In the genomic region with DNA sequence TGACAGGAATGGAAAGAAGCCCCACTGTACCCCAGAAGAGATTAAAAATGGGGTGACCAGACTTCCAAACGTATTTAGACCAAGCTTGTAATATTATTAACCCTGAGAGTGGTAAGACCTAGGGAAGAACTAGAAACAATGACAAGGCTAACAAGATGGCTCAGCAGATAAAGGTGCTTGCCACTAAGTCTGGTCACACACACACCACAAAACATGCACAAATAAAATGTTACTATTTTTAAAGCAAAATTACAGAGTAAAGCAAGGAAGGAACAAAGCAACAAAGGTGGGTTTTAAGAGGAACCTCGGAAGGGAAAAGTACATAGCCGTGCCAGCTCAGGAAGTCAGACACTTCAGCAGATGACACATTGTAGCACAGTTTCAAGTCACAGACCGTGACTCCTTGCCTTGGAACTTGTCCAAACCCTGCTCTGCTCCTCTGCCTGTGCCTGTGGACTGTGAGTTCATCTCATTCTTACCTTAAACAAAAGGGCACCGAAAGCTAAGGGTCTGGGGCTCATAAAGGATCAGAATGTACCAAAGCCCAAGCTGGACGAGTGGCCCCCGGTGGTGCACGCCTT, we compare ENCODE assay signal across 7 mouse cellular contexts. TPM values are rescaled to one million over a fixed set of nuclear protein-coding genes. Genes with fewer than 3 reads are reported as not detected.
DNase-seq lines count a peak whose midpoint lies in the region; ATAC-seq lines count a peak whose summit lies in the region.

No protein-coding gene starts in this region.

- ATAC-seq in hindbrain, embryonic 14.5 days (ENCODE audit: low FRiP score) = no peak
- ATAC-seq in megakaryocyte-erythroid progenitor cell, adult 5-6 weeks (replicated peaks; ENCODE audit: low FRiP score, low TSS enrichment, poor library complexity, severe bottlenecking) = peak; percentile 26; the same call in 1 of the 2 replicates
- no peak for ATAC-seq in intestine, embryonic 15.5 days

- H3K36me3 ChIP-seq in hindbrain, embryonic 14.5 days (replicated peaks; ENCODE audit: control insufficient read depth, insufficient read depth) = peaks cover 12% of the 10 kb centered on the region
- H3K36me3 ChIP-seq in intestine, embryonic 15.5 days = no peaks in the 10 kb centered on the region

- peak; percentile 24 for DNase-seq in ovary, adult 18-20 months (ENCODE audit: low spot score)
- DNase-seq in ovary, postnatal 36 days (ENCODE audit: low spot score) = no peak
- DNase-seq in adrenal gland, postnatal 10 days = peak; percentile 81
- DNase-seq in hindbrain, embryonic 14.5 days (ENCODE audit: low spot score) = no peak
- DNase-seq in urinary bladder, postnatal 36 days (ENCODE audit: low spot score in 2 of 2) = no peak

- H3K9ac ChIP-seq in hindbrain, embryonic 14.5 days = no peak overlapping the region
- H3K9ac ChIP-seq in intestine, embryonic 15.5 days = no peak overlapping the region

- H3K27me3 ChIP-seq in hindbrain, embryonic 14.5 days (ENCODE audit: control insufficient read depth, insufficient read depth, low read length) = no peaks in the 10 kb centered on the region
- no peaks in the 10 kb centered on the region for H3K27me3 ChIP-seq in intestine, embryonic 15.5 days (replicated peaks)

- H3K9me3 ChIP-seq in hindbrain, embryonic 14.5 days (ENCODE audit: control insufficient read depth, low read length) = no peaks in the 10 kb centered on the region
- no peaks in the 10 kb centered on the region for H3K9me3 ChIP-seq in intestine, embryonic 15.5 days

- no peak overlapping the region for H3K4me3 ChIP-seq in hindbrain, embryonic 14.5 days (replicated peaks; ENCODE audit: low read length)
- H3K4me3 ChIP-seq in intestine, embryonic 15.5 days (replicated peaks) = no peak overlapping the region

- H3K27ac ChIP-seq in hindbrain, embryonic 14.5 days = peak overlapping the region; percentile 33; the same call in 1 of the 2 replicates
- no peak overlapping the region for H3K27ac ChIP-seq in intestine, embryonic 15.5 days

- WGBS in hindbrain, embryonic 14.5 days = 48% methylated on average over 8 of the region's 8 CpGs
- WGBS in intestine, embryonic 15.5 days = 72% methylated on average over 8 of the region's 8 CpGs

- peak overlapping the region; percentile 62 for H3K4me2 ChIP-seq in hindbrain, embryonic 14.5 days (replicated peaks)
- no peak overlapping the region for H3K4me2 ChIP-seq in intestine, embryonic 15.5 days (replicated peaks)

- peaks cover 41% of the 10 kb centered on the region for H3K4me1 ChIP-seq in hindbrain, embryonic 14.5 days (replicated peaks; ENCODE audit: control insufficient read depth, insufficient read depth, low read length)
- H3K4me1 ChIP-seq in intestine, embryonic 15.5 days (replicated peaks) = peaks cover 6% of the 10 kb centered on the region

RNA-seq across cellular contexts. Expression of a gene that starts 3.1 kb away (rescaled TPM):
- 1 to 10 TPM; 3.6 to 5.8 TPM for total RNA-seq in adrenal gland, postnatal 10 days (2021)
- 14.8 and 18.2 TPM in 2 replicates for polyA plus RNA-seq in hindbrain, embryonic 14.5 days (2014; fragmentation: Nextera tagmentation; extraction: Ambion mirVana)
- total RNA-seq in megakaryocyte-erythroid progenitor cell, adult 5-6 weeks (2014; fragmentation: Nextera tagmentation) = 18.2 and 19.6 TPM in 2 replicates
- total RNA-seq in megakaryocyte-erythroid progenitor cell, adult 5-6 weeks (2017) = 20.0 and 31.3 TPM in 2 replicates
- polyA plus RNA-seq in intestine, embryonic 15.5 days (2015; fragmentation: Nextera tagmentation; extraction: Ambion mirVana) = 3.5 and 4.1 TPM in 2 replicates

RNA-seq across cellular contexts. Expression of a gene that starts 17.9 kb away (rescaled TPM):
- total RNA-seq in adrenal gland, postnatal 10 days (2021) = 10 to 100 TPM; 40.3 to 50.5 TPM
- polyA plus RNA-seq in hindbrain, embryonic 14.5 days (2014; fragmentation: Nextera tagmentation; extraction: Ambion mirVana) = 50.3 TPM in 2 replicates
- 73.6 and 79.4 TPM in 2 replicates for total RNA-seq in megakaryocyte-erythroid progenitor cell, adult 5-6 weeks (2014; fragmentation: Nextera tagmentation)
- 37.4 and 48.3 TPM in 2 replicates for total RNA-seq in megakaryocyte-erythroid progenitor cell, adult 5-6 weeks (2017)
- polyA plus RNA-seq in intestine, embryonic 15.5 days (2015; fragmentation: Nextera tagmentation; extraction: Ambion mirVana) = 53.0 and 55.1 TPM in 2 replicates

RNA-seq across cellular contexts. Expression of a gene that starts 37.4 kb away (rescaled TPM):
- total RNA-seq in adrenal gland, postnatal 10 days (2021) = 100 to 1,000 TPM; 159 to 169 TPM
- polyA plus RNA-seq in hindbrain, embryonic 14.5 days (2014; fragmentation: Nextera tagmentation; extraction: Ambion mirVana) = 22.5 and 23.7 TPM in 2 replicates
- 43.1 and 46.2 TPM in 2 replicates for total RNA-seq in megakaryocyte-erythroid progenitor cell, adult 5-6 weeks (2014; fragmentation: Nextera tagmentation)
- total RNA-seq in megakaryocyte-erythroid progenitor cell, adult 5-6 weeks (2017) = 37.1 and 42.6 TPM in 2 replicates
- polyA plus RNA-seq in intestine, embryonic 15.5 days (2015; fragmentation: Nextera tagmentation; extraction: Ambion mirVana) = 42.6 and 44.5 TPM in 2 replicates

Comparison
In these comparisons a context has a peak if more than half of its experiments do, and no peak if none do; other contexts are left out.
1. DNase-seq: peak in ovary, adult 18-20 months (single experiment) and adrenal gland, postnatal 10 days (single experiment); none in ovary, postnatal 36 days (single experiment), hindbrain, embryonic 14.5 days (single experiment) and urinary bladder, postnatal 36 days (0 of 2).